Mouse (Mus musculus) spleen, postnatal 4 days (tissue): Measurements from ENCODE around the gene Tmem151b.

ENCODE experiments used
- DNase-seq, 2 experiments: peaks; one replicate each; pipeline ENCODE4 v3.0.0; 2022; ENCODE audit warnings: low spot score in 2 of 2

Gene Tmem151b

DNA sequence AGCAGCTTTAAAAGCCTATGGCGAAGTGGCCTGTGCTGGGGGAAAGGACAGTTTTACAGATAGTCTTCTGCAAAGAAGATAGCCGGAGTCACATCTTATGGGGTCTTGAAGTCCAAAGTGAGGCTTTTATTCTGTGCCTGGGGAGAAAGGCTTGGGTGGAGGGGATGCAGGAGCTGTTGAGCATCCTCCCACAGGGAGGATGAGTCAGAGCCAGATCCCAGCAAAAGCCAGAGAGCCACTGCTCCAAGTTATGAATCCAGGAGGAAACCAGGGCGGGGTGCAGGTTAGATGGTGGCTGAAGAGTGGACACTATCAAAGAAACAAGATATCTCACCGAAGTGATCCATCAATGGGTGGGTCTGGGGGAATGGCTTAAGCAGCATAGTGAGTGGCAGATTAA lies 37.7 kb downstream of the Tmem151b start:
- DNase-seq, result no peak

DNA sequence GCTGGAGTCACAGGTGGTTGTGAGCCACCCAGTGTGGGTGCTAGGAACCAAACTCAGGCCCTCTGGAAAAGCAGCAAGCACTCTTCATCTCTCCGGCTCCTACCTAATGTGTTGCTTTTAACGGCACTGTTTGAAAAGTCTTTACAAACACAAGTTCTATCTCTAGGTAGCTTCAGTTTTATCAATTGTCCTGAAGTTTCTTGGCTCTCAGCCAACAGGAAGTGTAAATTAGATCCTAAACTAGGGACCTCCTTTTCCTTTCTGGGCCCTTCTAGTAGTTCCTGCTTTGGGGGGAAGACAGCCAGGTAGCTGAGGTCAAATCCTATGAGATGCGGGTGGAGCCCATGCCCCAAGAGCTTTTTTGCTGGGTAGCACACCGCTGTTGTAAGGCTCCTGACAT lies 38.6 kb downstream of the Tmem151b start:
- DNase-seq, result no peak

DNA sequence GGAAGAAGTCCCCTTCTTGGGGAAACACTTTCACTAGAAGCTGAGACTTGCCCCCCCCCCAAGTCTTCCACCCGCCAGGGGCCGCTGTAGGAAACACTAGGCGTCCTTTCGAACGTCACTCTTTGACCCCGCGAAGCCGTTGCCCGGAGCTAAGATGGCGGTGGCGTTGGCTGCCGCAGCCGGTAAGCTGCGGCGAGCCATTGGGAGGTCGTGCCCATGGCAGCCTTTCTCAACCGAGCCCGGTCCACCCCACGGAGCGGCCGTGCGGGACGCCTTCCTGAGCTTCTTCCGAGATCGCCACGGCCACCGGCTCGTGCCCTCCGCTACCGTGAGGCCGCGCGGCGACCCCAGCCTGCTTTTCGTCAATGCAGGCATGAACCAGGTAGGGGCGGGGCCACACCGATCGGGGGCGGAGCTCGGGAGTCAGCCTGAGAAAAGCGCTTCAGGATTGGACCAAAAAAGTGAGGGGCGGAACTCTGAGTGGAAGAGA lies 42.7 kb downstream of the Tmem151b start, which contains the start of gene Aars2:
Aars2 (plus strand) TSS at position 142 of the 490 bp plus-strand sequence.
- DNase-seq, result peak; percentile 93 to 98

DNA sequence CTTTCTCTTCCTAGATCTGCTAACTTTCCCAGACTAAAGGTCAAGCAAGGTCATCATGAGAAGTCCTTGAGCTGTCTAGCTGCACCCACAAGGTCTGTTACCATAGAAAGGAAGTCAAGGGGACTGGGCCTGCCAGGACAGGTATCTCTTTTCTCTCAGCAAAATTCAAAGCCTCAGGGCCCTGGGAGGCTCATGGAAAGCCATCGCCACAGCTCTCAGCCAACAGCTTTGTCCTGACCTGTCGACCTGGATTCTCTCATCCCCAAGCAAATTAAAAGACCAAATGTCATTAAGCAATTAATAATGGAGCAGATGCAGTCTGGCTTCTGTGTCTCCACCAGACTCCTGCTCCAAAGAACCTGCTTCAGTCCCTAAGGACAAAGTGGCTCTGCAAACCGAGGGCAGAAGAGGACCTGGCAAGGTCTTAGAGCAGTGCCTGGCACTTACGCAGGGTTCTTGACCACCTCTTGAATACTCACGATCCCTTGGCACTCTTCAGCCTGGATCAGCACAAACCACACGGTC lies 43.5 kb downstream of the Tmem151b start:
- no peak for DNase-seq

DNA sequence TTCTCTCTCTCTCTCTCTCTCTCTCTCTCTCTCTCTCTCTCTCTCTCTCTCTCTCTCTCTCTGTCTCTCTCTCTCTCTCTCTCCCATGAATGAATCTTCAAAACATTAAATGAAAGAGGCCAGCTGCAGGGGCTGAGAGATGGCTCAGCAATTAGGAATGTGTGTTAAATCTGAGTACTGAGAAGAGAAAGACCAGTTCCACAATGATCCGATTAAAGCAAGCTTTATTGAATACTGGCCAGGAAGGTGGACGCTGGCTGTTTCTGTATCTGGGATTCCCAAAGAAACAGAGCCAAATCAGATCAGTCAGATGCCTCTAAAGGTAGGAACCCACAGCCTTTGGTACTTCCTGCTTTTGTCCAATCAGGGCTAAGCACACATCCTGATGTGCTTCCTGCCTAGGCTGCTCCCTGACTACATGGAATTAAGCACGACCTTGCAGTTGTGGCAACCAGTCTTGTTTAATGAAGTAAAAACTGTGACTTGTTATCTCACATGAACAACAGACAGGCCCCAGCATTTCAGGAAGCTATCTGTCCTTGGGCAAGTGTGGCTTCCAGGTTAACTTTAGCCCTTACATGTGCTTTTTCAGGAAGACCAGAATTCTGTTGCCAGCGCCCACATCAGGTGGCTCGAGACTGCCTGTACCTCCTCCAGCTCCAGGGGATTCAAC lies 46.0 kb downstream of the Tmem151b start:
- no peak for DNase-seq

DNA sequence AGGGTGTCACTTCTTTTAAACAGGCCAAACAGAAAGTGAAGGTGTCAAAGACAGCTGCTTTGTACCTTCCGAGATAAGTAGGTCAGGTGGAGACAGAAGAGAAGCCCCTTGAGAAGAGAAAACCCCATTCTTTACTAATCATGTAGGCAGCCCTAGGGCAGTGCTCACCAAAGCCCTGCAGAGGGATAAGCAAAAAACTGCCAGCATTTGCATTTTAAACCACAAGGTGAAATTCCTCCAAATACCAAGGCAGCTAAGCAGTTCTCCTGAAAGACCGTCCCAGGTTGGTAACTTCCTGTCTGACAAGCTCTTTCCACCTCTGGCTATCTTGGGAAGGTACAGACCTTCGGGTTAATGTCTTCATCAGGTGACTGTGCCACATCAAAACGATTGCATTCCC lies 47.2 kb downstream of the Tmem151b start:
- DNase-seq, result no peak

DNA sequence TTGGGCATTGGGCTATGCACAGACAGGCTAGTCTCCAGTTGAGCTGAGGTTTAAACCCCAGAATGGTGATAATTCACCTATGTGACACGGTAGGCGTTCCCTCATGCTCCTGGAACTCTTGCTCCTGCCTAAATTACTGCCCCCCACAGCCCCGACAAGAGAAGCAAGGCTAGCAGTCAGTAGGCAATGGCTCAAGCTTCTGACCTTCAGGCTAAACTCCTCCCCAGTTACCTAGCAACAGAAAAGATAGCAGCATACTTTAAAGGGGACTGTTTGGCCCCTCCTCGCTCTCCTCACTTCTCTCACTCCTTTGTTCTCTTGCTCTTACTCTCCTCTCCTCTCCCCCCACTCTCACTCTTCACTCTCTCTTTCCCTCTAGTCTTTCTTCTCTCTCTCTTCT lies 48.5 kb downstream of the Tmem151b start:
- DNase-seq, result no peak

DNA sequence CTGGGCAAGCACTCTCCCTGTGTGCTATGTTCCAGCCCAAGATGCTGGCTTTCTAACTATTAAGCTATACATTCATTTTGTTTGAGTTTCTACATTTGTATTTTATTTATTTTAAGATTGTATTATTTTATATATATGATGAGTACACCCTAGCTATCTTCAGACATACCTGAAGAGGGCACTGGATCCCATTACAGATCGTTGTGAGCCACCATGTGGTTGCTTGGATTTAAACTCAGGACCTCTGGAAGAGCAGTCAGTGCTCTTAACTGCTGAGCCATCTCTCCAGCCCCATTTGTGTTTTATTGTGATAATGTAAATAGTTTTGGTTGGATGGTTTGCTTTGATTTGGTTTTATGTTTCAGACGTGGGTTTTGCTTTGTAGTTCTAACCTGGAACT lies 50.0 kb downstream of the Tmem151b start:
- DNase-seq, result no peak

DNA sequence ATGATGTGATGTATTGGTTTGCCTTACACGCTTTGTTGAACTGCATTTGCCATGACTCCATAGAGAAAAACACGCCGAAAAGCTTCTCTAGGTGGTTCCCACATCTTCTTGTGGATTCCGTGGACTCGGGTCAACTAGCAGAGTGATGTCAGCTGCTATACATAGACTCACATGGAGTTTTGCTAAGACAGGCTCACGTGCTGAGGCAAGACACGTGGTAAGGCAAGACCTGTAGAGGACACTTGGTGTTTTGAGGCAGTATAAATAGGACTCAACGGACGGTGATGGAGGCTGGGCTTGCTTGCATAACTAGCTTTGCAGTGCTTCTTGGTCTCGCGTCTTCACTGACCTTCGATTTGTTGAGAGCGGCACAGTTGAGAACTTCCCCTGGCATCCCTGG lies 51.1 kb downstream of the Tmem151b start:
- no peak for DNase-seq

DNA sequence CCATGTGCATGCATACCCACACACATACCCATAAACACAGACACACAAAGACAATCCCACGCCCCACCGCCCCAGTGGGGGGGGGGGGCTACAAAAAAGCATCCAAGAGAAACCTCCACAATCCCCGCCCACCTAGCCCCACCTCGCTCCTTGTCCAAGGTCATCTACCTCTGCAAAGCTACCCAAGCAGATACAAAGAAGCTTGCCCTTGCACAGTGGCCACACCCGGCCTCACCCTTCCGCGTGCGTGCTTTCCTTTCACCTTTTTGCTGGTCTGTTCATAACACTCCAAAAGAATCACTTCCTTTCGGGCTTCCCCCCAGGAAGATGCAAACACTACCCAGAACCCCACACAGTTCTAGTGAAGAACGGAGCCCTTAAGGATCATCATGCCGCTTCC lies 54.1 kb downstream of the Tmem151b start:
- DNase-seq, result no peak
